Mouse (Mus musculus): ENCODE results near the gene Ccdc71. TPM values are rescaled to one million over a fixed set of nuclear protein-coding genes. Genes with fewer than 3 reads are reported as not detected.

The Ccdc71 gene
- polyA plus RNA-seq, 1 experiment from 2014 or later, result 44.6 TPM

DNA sequence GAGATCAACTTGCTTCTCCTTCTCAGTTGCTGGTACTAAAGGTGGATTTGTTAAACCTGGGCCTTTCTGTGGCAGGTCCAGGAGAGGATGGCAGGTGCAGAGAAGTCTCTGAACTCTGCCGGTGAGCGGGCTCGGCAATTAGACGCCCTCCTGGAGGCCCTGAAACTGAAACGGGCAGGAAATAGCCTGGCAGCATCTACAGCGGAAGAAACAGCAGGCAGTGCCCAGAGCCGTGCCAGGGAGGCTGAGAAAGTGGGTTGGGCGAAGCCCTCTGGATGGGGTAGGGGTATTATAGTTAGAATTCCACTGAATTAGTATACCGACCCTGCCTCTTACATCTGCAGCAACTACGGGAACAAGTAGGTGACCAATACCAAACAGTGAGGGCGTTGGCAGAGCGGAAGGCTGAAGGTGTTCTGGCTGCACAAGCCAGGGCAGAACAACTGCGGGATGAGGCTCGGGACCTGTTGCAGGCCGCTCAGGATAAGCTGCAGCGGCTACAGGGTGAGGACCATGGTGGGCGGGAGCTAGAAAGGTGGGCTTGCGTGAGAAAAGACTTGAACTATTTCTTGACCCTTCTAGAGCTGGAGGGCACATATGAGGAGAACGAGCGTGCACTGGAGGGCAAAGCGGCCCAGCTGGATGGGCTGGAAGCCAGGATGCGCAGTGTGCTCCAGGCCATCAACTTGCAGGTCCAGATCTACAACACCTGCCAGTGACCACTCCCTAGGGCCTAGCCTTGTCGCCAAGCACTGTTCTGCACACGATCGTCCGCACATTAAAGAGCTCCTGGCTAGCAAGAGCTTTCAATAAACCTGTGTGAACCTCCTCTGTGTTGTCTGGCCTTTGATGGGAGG is 29.6 kb downstream of the Ccdc71 start:
- peaks cover 82% of the 10 kb centered on the region for H3K36me3 ChIP-seq
- no peaks in the 10 kb centered on the region for H3K27me3 ChIP-seq
- peak overlapping the region; percentile 78 for H3K4me3 ChIP-seq (replicated peaks)
- H3K27ac ChIP-seq, result peak overlapping the region; percentile 95
- WGBS, result 66% methylated on average over 26 of the region's 26 CpGs
- peak overlapping the region; percentile 94 for H3K4me2 ChIP-seq
- H3K9me3 ChIP-seq, result no peaks in the 10 kb centered on the region
- H3K9ac ChIP-seq (replicated peaks), result peak overlapping the region; percentile 91
- H3K4me1 ChIP-seq (replicated peaks), result peaks cover 26% of the 10 kb centered on the region
- ATAC-seq (ENCODE audit: insufficient number of reproducible peaks, insufficient read depth, low FRiP score, low TSS enrichment, low read depth), result peak; percentile 11; the same call in 1 of the 2 replicates

DNA sequence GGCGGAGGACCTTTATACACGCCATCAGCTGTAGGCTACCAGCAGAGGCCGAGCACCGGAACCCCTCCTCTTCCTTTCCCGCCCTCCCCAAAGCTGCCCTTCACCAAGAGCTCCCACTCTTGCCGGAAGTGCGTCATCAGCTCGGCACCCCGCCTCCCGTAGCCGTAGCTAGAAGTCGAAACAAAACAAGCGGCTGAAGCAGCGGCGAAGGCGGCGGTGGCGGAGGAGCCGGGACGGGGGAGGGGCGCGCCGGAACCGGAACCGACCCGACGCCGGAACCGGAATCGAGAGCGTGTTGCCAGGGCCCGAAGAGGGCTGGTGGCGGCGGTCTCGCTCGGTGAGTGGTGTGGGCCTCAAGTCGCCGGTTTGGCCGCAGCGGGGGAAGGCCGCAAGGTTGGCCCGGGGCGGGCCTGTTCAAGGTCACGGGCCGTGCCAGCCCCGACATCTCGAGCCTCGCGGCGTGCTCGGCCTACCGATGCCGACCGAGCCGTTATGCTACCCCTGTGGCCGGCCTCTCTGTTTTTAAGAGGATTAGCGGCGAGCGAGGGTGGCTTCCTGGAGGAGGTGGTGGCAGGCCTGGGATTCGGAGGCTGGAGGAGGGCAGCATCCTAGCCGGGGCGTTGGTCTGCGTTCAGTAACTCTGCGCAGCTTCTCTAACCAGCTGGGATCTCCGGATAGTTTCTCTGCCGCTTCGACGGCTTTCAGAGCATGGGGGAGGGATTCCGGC is 30.4 kb downstream of the Ccdc71 start, which contains the start of gene Usp19:
Gene Usp19 (plus strand): TSS at position 44 of the 727 bp plus-strand sequence.
- under 1% methylated on average over 69 of the region's 69 CpGs for WGBS
- Histone ChIP-seq H3K4me1 (replicated peaks) (peaks cover 26% of the 10 kb centered on the region), H3K4me2 (peak within 1 kb of the TSS; percentile 94), H3K4me3 (replicated peaks) (peak within 1 kb of the TSS; percentile 78), H3K27me3 (no peaks in the 10 kb centered on the region), H3K27ac (peak within 1 kb of the TSS; percentile 95), H3K9me3 (no peaks in the 10 kb centered on the region), H3K9ac (replicated peaks) (peak within 1 kb of the TSS; percentile 91), H3K36me3 (peaks cover 82% of the 10 kb centered on the region)
- ATAC-seq (ENCODE audit: insufficient number of reproducible peaks, insufficient read depth, low FRiP score, low TSS enrichment, low read depth), result peak; percentile 92

DNA sequence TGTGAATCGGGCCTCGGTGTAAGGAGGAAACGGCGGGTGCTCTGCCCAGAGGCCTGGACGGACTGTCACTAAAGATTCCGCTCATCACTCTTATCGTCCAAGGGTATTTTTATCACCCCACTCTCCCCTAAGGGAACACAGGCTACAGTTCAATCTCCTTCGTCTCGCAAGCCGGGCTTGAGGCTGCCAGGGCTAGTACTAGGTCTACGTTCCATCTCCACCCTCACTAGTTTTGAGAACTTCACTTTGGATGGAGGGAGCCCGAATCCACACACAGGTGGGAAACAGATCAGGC is 30.9 kb downstream of the Ccdc71 start:
- Histone ChIP-seq H3K9me3 (no peaks in the 10 kb centered on the region), H3K36me3 (peaks cover 82% of the 10 kb centered on the region), H3K4me3 (replicated peaks) (peak overlapping the region; percentile 78), H3K4me1 (replicated peaks) (peaks cover 26% of the 10 kb centered on the region), H3K4me2 (peak overlapping the region; percentile 94), H3K27me3 (no peaks in the 10 kb centered on the region), H3K27ac (peak overlapping the region; percentile 95), H3K9ac (replicated peaks) (peak overlapping the region; percentile 91)
- WGBS, result 9% methylated on average over 12 of the region's 12 CpGs
- ATAC-seq (ENCODE audit: insufficient number of reproducible peaks, insufficient read depth, low FRiP score, low TSS enrichment, low read depth), result no peak

- no peak for ATAC-seq (ENCODE audit: insufficient number of reproducible peaks, insufficient read depth, low FRiP score, low TSS enrichment, low read depth)
- no peaks in the 10 kb centered on the region for H3K9me3 ChIP-seq
- H3K9ac ChIP-seq (replicated peaks), result peak overlapping the region; percentile 91
- H3K4me1 ChIP-seq (replicated peaks), result peaks cover 26% of the 10 kb centered on the region
- no peaks in the 10 kb centered on the region for H3K27me3 ChIP-seq
- 0 out of 2 replicates have a peak overlapping the region, but pooled peaks have one; percentile 37 for H3K27ac ChIP-seq
- H3K36me3 ChIP-seq, result peaks cover 82% of the 10 kb centered on the region
- H3K4me3 ChIP-seq (replicated peaks), result peak overlapping the region; percentile 78
- 86% methylated on average over 16 of the region's 16 CpGs for WGBS
- H3K4me2 ChIP-seq, result peak overlapping the region; percentile 94
These were observed 31.9 kb downstream of the Ccdc71 start for GRCm38 (mm10) chr9:108492043-108492750.

- peaks cover 82% of the 10 kb centered on the region for H3K36me3 ChIP-seq
- ATAC-seq (ENCODE audit: insufficient number of reproducible peaks, insufficient read depth, low FRiP score, low TSS enrichment, low read depth), result no peak
- no peaks in the 10 kb centered on the region for H3K27me3 ChIP-seq
- peaks cover 26% of the 10 kb centered on the region for H3K4me1 ChIP-seq (replicated peaks)
- H3K9me3 ChIP-seq, result no peaks in the 10 kb centered on the region
- H3K4me3 ChIP-seq (replicated peaks), result no peak overlapping the region
- H3K9ac ChIP-seq (replicated peaks), result no peak overlapping the region
- H3K4me2 ChIP-seq, result no peak overlapping the region
- 95% methylated on average over 8 of the region's 8 CpGs for WGBS
- no peak overlapping the region for H3K27ac ChIP-seq
These were observed 32.9 kb downstream of the Ccdc71 start for GRCm38 (mm10) chr9:108493246-108493645.

DNA sequence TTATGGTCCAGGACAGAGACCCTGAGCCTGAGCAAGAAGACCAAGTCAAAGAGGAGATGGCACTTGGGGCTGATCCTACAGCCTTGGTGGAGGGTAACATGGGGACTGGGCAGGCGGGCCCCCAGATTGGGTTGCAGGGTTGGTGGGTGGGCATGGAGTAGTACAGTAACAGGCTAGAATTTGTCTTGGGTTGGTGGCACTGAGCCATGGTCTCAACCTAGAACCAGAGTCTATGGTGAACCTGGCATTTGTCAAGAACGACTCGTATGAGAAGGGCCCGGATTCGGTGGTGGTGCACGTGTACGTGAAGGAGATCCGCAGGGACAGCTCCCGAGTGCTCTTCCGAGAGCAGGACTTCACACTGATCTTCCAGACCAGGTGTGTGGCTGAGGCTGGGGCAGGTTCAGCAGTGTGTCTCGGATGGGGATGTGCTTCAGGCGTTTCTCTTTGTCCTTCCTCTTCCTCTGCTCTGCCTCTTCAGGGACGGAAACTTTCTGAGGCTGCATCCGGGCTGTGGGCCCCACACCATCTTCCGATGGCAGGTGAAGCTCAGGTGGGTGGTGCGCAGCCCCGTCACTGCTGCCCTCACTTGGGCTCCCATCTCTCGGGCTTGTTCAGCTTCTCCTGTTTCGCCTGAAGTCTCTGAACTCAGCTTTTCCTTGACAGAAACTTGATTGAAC is 34.0 kb downstream of the Ccdc71 start:
- Histone ChIP-seq H3K4me3 (replicated peaks) (no peak overlapping the region), H3K27me3 (no peaks in the 10 kb centered on the region), H3K27ac (no peak overlapping the region), H3K36me3 (peaks cover 82% of the 10 kb centered on the region), H3K9me3 (no peaks in the 10 kb centered on the region), H3K4me2 (no peak overlapping the region), H3K4me1 (replicated peaks) (peaks cover 25% of the 10 kb centered on the region), H3K9ac (replicated peaks) (no peak overlapping the region)
- no peak for ATAC-seq (ENCODE audit: insufficient number of reproducible peaks, insufficient read depth, low FRiP score, low TSS enrichment, low read depth)
- WGBS, result 94% methylated on average over 19 of the region's 19 CpGs

DNA sequence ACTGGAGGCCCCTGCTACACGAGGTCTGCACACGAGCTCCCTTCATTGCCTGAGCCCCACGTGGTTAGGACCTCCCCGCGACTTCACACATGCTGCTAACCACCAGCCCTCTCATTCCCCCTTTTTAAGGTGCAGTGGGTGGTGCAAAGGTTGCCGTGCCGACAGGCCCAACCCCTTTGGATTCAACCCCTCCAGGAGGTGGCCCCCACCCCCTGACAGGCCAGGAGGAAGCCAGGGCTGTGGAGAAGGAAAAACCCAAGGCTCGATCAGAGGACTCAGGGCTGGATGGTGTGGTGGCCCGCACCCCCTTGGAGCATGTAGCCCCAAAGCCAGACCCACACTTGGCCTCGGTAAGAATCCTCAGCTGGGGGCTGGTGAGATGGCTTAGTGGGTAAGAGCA is 34.6 kb downstream of the Ccdc71 start:
- Histone ChIP-seq H3K4me1 (replicated peaks) (peaks cover 19% of the 10 kb centered on the region), H3K36me3 (peaks cover 82% of the 10 kb centered on the region), H3K9me3 (no peaks in the 10 kb centered on the region), H3K27me3 (no peaks in the 10 kb centered on the region), H3K4me3 (replicated peaks) (no peak overlapping the region), H3K27ac (no peak overlapping the region), H3K4me2 (no peak overlapping the region), H3K9ac (replicated peaks) (no peak overlapping the region)
- no peak for ATAC-seq (ENCODE audit: insufficient number of reproducible peaks, insufficient read depth, low FRiP score, low TSS enrichment, low read depth)
- 87% methylated on average over 10 of the region's 10 CpGs for WGBS

GRCm38 (mm10) chr9:108499231-108499630 is 38.9 kb downstream of the Ccdc71 start:
- no peaks in the 10 kb centered on the region for H3K9me3 ChIP-seq
- H3K36me3 ChIP-seq, result peaks cover 95% of the 10 kb centered on the region
- H3K4me3 ChIP-seq (replicated peaks), result no peak overlapping the region
- no peak overlapping the region for H3K9ac ChIP-seq (replicated peaks)
- 94% methylated on average over 7 of the region's 7 CpGs for WGBS
- no peaks in the 10 kb centered on the region for H3K27me3 ChIP-seq
- H3K4me2 ChIP-seq, result no peak overlapping the region
- H3K27ac ChIP-seq, result no peak overlapping the region
- no peak for ATAC-seq (ENCODE audit: insufficient number of reproducible peaks, insufficient read depth, low FRiP score, low TSS enrichment, low read depth)
- no peaks in the 10 kb centered on the region for H3K4me1 ChIP-seq (replicated peaks)

GRCm38 (mm10) chr9:108499943-108500342 is 39.6 kb downstream of the Ccdc71 start:
- H3K9ac ChIP-seq (replicated peaks), result no peak overlapping the region
- H3K27me3 ChIP-seq, result no peaks in the 10 kb centered on the region
- H3K9me3 ChIP-seq, result no peaks in the 10 kb centered on the region
- H3K4me2 ChIP-seq, result no peak overlapping the region
- no peak overlapping the region for H3K27ac ChIP-seq
- H3K4me1 ChIP-seq (replicated peaks), result no peaks in the 10 kb centered on the region
- peaks cover 88% of the 10 kb centered on the region for H3K36me3 ChIP-seq
- no peak overlapping the region for H3K4me3 ChIP-seq (replicated peaks)
- ATAC-seq (ENCODE audit: insufficient number of reproducible peaks, insufficient read depth, low FRiP score, low TSS enrichment, low read depth), result no peak
- WGBS, result 93% methylated on average over 15 of the region's 15 CpGs

GRCm38 (mm10) chr9:108506901-108507300 is 46.6 kb downstream of the Ccdc71 start:
- peak overlapping the region; percentile 92 for H3K4me2 ChIP-seq
- peaks cover 47% of the 10 kb centered on the region for H3K36me3 ChIP-seq

More at GRCm38 (mm10) chr9:108506901-108507300, 46.6 kb downstream of the Ccdc71 start:
- no peak for ATAC-seq (ENCODE audit: insufficient number of reproducible peaks, insufficient read depth, low FRiP score, low TSS enrichment, low read depth)
- peak overlapping the region; percentile 69; the same call in 1 of the 2 replicates for H3K27ac ChIP-seq
- WGBS, result 85% methylated on average over 7 of the region's 7 CpGs
- peak overlapping the region; percentile 78 for H3K4me3 ChIP-seq (replicated peaks)
- H3K4me1 ChIP-seq (replicated peaks), result peaks cover 14% of the 10 kb centered on the region
- no peaks in the 10 kb centered on the region for H3K27me3 ChIP-seq
- H3K9me3 ChIP-seq, result no peaks in the 10 kb centered on the region
- no peak overlapping the region for H3K9ac ChIP-seq (replicated peaks)

All from limb, embryonic 12.5 days (tissue).